Mouse (Mus musculus) testis, adult 2 months (tissue): ENCODE results near the gene Ndufaf7. TPM values are rescaled to one million over a fixed set of nuclear protein-coding genes. Genes with fewer than 3 reads are reported as not detected.

Experiments
- H3K27ac ChIP-seq: fragments of 200-500 bp; 2 replicates; pipeline ENCODE4 v1.5.1; 2012; ENCODE audit warnings: low read depth, low read length; ENCODE audit not compliant: control insufficient read depth, insufficient read depth
- H3K27me3 ChIP-seq: fragments of 200-500 bp; 2 replicates; pipeline ENCODE4 v1.6.1; 2012; ENCODE audit warnings: mild to moderate bottlenecking, low read length, moderate library complexity; ENCODE audit not compliant: control insufficient read depth, insufficient read depth
- H3K36me3 ChIP-seq: fragments of 200-500 bp; 2 replicates; pipeline ENCODE4 v1.6.1; 2012; ENCODE audit warnings: mild to moderate bottlenecking, low read length; ENCODE audit not compliant: control insufficient read depth, insufficient read depth
- H3K4me1 ChIP-seq: fragments of 200-500 bp; 2 replicates; pipeline ENCODE4 v1.6.1; 2012; ENCODE audit warnings: low read length; ENCODE audit not compliant: control insufficient read depth, insufficient read depth
- H3K4me3 ChIP-seq: fragments of 200-500 bp; 2 replicates; pipeline ENCODE4 v1.5.1; 2012; ENCODE audit warnings: low read depth, mild to moderate bottlenecking, low read length, moderate library complexity, mixed read lengths; ENCODE audit not compliant: control insufficient read depth
- CTCF ChIP-seq: fragments of 200-500 bp; IDR thresholded peaks from 2 replicates; pipeline ENCODE4 v1.5.1; 2012; ENCODE audit warnings: low read depth, mild to moderate bottlenecking, inconsistent platforms, low read length, moderate library complexity; ENCODE audit not compliant: control insufficient read depth, insufficient read depth, insufficient replicate concordance
- POLR2A ChIP-seq: fragments of 200-500 bp; IDR thresholded peaks from 2 replicates; pipeline ENCODE4 v1.6.1; 2012; ENCODE audit warnings: low read depth, mild to moderate bottlenecking, inconsistent platforms, low read length, moderate library complexity; ENCODE audit not compliant: control insufficient read depth
- polyA plus RNA-seq: library from polyadenylated mRNA; depleted of rRNA; stranded (reverse); fragments of >200 nt; gene quantifications from 2 replicates; pipeline ENCODE4 v1.2.3, GENCODE M21; 2012; rRNA removed

The Ndufaf7 gene
- polyA plus RNA-seq, 1 experiment = 16.2 TPM

GRCm38 (mm10) chr17:78993670-78994069 is 56.7 kb downstream of the Ndufaf7 start:
- no peaks in the 10 kb centered on the region for H3K4me1 ChIP-seq
- TF ChIP-seq CTCF (no peak), POLR2A (no peak)
- H3K4me3 ChIP-seq = no peak overlapping the region
- H3K27me3 ChIP-seq = no peaks in the 10 kb centered on the region
- no peaks in the 10 kb centered on the region for H3K36me3 ChIP-seq
- no peak overlapping the region for H3K27ac ChIP-seq

DNA sequence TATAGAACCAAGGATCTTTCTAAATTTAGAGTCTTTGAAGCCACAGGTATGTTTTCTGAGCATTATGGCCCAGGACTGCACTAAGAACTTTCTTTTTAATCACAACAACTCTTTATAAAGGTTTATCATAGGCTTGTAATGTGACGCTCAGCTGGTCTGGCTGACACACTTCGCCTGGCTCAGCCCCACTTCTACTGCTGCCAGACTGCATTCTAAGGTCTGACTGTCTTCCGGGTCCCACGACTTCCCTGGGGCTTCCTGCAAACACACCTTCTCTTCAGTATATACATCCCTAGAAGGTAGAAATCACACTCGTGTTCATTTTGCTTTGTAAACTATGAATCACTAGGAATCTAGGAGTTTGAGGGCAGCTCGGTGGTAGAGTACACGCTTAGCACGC is 57.4 kb downstream of the Ndufaf7 start:
- Histone ChIP-seq H3K4me1 (no peaks in the 10 kb centered on the region), H3K4me3 (no peak overlapping the region), H3K27me3 (no peaks in the 10 kb centered on the region), H3K36me3 (no peaks in the 10 kb centered on the region), H3K27ac (no peak overlapping the region)
- TF ChIP-seq POLR2A (no peak), CTCF (no peak)

DNA sequence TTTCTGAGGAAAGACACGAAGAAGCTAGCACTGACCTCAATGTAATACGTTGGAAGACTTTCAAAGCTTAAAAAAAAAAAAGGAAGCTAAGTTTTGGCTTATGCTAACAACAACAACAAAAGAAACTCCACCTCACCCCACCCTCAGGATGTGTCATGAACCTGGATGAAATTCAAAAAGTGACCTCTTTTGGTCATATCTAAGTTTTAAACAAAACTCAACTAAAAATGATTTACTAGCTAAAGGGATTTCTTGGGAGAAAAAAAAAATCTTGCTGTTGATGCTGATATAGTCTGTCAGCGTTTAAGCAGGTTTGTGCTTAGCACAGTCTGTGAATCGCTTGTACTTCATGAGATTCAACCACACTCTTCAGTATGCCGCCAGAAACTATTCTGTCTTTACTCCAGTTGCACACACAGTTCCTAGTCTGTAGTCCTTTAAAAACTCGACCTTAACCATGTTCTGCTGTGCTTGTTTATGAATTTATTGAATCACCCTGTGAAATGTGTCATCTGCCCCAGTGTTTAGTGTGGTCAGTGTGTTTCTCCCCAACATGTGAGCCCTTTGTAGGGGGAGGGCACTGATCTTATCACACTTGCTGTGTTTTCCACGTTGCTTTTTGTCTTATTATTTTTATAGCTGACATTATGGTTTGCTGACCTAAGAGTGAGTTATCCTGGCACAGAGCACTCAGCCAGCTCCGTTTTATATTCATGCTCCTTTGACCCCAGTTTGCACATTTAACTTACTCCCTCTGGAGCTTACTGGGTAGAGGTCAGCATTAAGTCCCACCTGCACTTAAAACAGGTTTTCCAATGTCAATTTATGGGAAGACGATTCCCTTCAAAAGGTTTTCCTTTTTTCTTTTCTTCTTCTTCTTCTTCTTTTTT is 58.2 kb downstream of the Ndufaf7 start:
- no peaks in the 10 kb centered on the region for H3K36me3 ChIP-seq
- no peak overlapping the region for H3K4me3 ChIP-seq
- TF ChIP-seq POLR2A = no peak
- no peak for TF ChIP-seq CTCF
- no peaks in the 10 kb centered on the region for H3K27me3 ChIP-seq
- H3K4me1 ChIP-seq = no peaks in the 10 kb centered on the region
- H3K27ac ChIP-seq = no peak overlapping the region

Other genes starting within 250 kb of the Ndufaf7 start
- gene Strn, start 199.9 kb upstream of the Ndufaf7 start, polyA plus RNA-seq = 7.1 and 7.9 TPM in 2 replicates
- gene Heatr5b, start 101.8 kb upstream of the Ndufaf7 start, polyA plus RNA-seq = 14.8 and 16.1 TPM in 2 replicates
- 12.6 and 17.3 TPM in 2 replicates for gene Gpatch11, start 101.6 kb upstream of the Ndufaf7 start, polyA plus RNA-seq
- 3.8 and 4.1 TPM in 2 replicates for gene Eif2ak2, start 54.6 kb upstream of the Ndufaf7 start, polyA plus RNA-seq
- 0.17 and 0.25 TPM in 2 replicates for gene Sult6b1, start 30.1 kb upstream of the Ndufaf7 start, polyA plus RNA-seq
- gene Cebpzos, start 20.6 kb upstream of the Ndufaf7 start, polyA plus RNA-seq = 9.3 and 11.7 TPM in 2 replicates
- gene Cebpz, start 70 bp upstream of the Ndufaf7 start, polyA plus RNA-seq = 4.5 and 6.2 TPM in 2 replicates
- gene Prkd3, start 83.7 kb downstream of the Ndufaf7 start, polyA plus RNA-seq = 3.2 and 4.2 TPM in 2 replicates
- gene Qpct, start 114.8 kb downstream of the Ndufaf7 start, polyA plus RNA-seq = 19.9 and 30.7 TPM in 2 replicates